Mouse (Mus musculus) forebrain, embryonic 10.5 days (tissue): ENCODE measurements around the gene Atp6v1a. TPM values are rescaled to one million over a fixed set of nuclear protein-coding genes. Genes with fewer than 3 reads are reported as not detected.

ENCODE experiments used
- DNase-seq: peaks from one replicate; pipeline ENCODE4 v3.0.0-alpha.2; 2017; ENCODE audit warnings: low spot score; ENCODE audit errors: extremely low spot score
- H3K27ac ChIP-seq: fragments of 300-500 bp; sonication (generic); 2 replicates; pipeline ENCODE4 v1.5.1; 2016; ENCODE audit warnings: mild to moderate bottlenecking
- H3K27me3 ChIP-seq: fragments of 300-500 bp; sonication (generic); 2 replicates; pipeline ENCODE4 v1.6.1; 2016; ENCODE audit warnings: mild to moderate bottlenecking; ENCODE audit not compliant: poor library complexity, severe bottlenecking
- H3K36me3 ChIP-seq: fragments of 300-500 bp; sonication (generic); replicated peaks from 2 replicates; pipeline ENCODE4 v1.6.1; 2016; ENCODE audit warnings: mild to moderate bottlenecking, moderate library complexity
- H3K4me1 ChIP-seq: fragments of 300-500 bp; sonication (generic); 2 replicates; pipeline ENCODE4 v1.6.1; 2016
- H3K4me3 ChIP-seq: fragments of 300-500 bp; sonication (generic); 2 replicates; pipeline ENCODE4 v1.5.1; 2016; ENCODE audit warnings: mild to moderate bottlenecking, moderate library complexity
- H3K9me3 ChIP-seq: fragments of 300-500 bp; sonication (generic); 2 replicates; pipeline ENCODE4 v1.6.1; 2016; ENCODE audit warnings: mild to moderate bottlenecking, moderate library complexity
- WGBS: fragments of 180-500 bp; shearing (Covaris S2); methylation state at CpG from one replicate; pipeline ENCODE4 v1.1.7; 2016; 5-methylcytosine and 5-hydroxymethylcytosine counted together
- polyA plus RNA-seq: library from polyadenylated mRNA; unstranded; fragments of >200 nt; fragmentation: Nextera tagmentation; extraction: Ambion mirVana; gene quantifications from 2 replicates; pipeline ENCODE4 v1.2.1, GENCODE M21; 2016

Gene Atp6v1a
- polyA plus RNA-seq, 1 experiment from 2014 or later = 42.0 TPM

DNA sequence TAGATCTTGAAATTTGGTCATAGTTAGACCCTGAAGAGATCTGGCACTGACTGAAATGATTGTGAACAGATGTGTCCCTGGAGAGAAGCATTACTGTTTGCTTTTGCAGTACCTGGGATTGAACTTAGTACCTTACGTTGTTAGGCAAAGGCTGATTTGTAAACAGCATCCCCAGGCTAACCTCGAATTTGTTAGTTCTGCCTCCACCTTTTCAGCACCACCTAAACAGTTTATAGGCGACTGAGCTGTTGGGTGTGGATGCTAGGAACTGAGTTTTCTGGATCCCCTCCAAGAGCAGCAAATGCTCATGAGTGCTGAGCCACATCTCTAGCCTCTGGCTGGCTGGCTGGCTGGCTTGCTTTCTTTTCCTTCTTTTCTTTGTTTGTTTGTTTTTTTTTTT is 25.7 kb upstream of the Atp6v1a start:
- WGBS = 65% methylated on average over 3 of the region's 3 CpGs
- no peaks in the 10 kb centered on the region for H3K27me3 ChIP-seq
- H3K36me3 ChIP-seq = peaks cover 24% of the 10 kb centered on the region
- no peak overlapping the region for H3K27ac ChIP-seq
- no peaks in the 10 kb centered on the region for H3K4me1 ChIP-seq
- no peak for DNase-seq
- H3K4me3 ChIP-seq = no peak overlapping the region
- H3K9me3 ChIP-seq = no peaks in the 10 kb centered on the region

DNA sequence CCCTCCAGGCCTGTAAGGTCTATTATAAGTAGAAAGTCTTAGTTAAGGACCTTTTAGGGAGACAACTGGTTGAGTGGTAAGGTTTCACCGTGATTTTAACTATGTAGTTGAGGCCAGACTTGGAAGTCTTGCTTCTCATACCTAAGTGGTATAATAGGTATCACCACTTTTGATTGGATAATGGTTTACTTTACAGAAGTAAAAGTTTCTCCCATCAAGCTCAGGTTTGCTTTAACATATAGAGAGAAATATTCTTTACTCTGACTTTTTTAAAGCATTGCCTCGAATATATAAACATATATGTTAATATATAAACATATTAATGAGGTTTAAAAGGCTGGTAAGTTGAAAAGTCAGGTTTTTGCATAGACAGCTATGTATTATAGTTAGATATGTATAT is 24.3 kb upstream of the Atp6v1a start:
- no peak overlapping the region for H3K4me3 ChIP-seq
- WGBS = 85% methylated on average over 2 of the region's 2 CpGs

DNA sequence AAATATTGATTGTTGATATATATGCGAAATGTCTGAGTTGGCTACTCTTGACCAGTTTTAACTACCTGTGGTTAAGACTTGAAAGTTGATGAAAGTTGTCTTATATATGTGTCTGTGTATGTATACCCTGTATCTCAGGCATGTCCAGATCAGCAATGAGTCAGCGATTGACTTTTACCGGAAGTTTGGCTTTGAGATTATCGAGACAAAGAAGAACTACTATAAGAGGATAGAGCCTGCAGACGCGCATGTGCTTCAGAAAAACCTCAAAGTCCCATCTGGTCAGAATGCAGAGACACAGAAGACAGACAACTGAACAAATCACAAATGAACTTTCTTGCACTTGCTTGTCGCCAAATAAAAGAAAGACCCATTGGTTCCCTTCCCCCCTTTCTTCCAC is 19.8 kb upstream of the Atp6v1a start:
- WGBS = 98% methylated on average over 7 of the region's 7 CpGs
- Histone ChIP-seq H3K4me3 (no peak overlapping the region), H3K9me3 (no peaks in the 10 kb centered on the region), H3K27me3 (no peaks in the 10 kb centered on the region), H3K27ac (no peak overlapping the region), H3K36me3 (peaks cover 65% of the 10 kb centered on the region), H3K4me1 (no peaks in the 10 kb centered on the region)
- no peak for DNase-seq

More for the DNA sequence above, 24.3 kb upstream of the Atp6v1a start:
- Histone ChIP-seq H3K36me3 (peaks cover 38% of the 10 kb centered on the region), H3K27me3 (no peaks in the 10 kb centered on the region), H3K27ac (no peak overlapping the region), H3K9me3 (no peaks in the 10 kb centered on the region), H3K4me1 (no peaks in the 10 kb centered on the region)
- DNase-seq = no peak

DNA sequence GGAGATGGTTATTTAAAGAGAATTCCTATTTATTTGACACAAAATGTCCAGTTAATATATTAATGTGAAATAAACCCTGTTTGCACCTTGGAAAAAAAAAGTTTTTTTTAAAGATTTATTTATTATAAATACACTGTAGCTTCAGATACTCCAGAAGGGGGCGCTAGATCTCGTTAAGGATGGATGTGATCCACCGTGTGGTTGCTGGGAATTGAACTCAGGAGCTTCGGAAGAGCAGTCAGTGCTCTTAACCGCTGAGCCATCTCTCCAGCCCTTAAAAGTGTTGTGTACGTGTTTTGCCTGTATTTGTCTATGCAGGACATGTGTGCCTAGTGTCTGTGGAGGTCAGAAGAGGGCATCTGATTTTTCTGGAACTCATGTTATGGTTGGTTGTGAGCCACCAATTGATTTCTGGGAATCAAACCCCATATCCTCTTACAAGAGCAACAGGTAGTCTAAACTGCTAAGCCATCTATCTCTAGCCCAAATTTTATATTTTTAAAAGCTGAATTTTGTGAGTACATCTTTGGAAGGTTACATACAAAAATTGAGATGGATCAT is 15.1 kb upstream of the Atp6v1a start:
- Histone ChIP-seq H3K9me3 (no peaks in the 10 kb centered on the region), H3K36me3 (peaks cover 38% of the 10 kb centered on the region), H3K4me1 (no peaks in the 10 kb centered on the region), H3K27ac (no peak overlapping the region), H3K4me3 (no peak overlapping the region), H3K27me3 (no peaks in the 10 kb centered on the region)
- WGBS = 72% methylated on average over 6 of the region's 6 CpGs
- no peak for DNase-seq

DNA sequence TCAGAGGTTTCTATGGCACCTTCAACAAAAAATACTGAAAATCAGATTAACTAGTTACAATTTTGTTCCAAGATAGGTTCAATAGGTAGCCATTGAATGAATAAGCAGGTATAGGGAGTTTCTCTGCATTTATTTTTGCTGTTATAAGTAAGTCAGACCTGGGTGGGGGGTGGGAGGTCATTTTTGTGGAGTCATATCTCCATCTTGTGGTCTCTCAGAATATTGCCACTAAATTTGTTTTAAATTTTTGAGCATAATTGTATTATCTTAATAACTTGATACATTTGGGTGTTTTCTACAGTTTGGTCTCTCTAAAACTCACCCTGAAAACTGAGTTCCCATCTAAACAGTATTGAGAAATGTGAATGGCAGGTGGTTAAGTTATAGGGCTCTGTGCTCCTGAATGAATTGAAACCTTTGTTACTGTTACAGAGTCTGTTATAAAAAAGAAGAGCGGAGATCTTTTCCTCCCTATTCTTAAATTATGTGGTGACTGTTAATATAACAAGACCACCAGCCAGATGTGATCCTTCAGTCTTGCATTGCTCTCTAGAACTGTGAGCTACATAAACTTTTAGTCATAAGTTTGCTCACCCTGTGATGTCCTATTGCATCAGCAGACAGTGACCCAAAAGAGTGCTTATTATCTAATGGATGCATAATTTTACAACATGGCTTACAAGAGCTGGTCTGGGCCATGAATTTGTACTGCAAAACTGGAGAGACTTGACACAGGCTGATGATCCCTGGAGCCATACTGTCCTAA is 9.7 kb upstream of the Atp6v1a start:
- H3K9me3 ChIP-seq = no peaks in the 10 kb centered on the region
- peaks cover 14% of the 10 kb centered on the region for H3K36me3 ChIP-seq
- 93% methylated on average over 1 of the region's 1 CpGs for WGBS
- H3K4me1 ChIP-seq = no peaks in the 10 kb centered on the region
- no peaks in the 10 kb centered on the region for H3K27me3 ChIP-seq
- H3K27ac ChIP-seq = no peak overlapping the region
- no peak overlapping the region for H3K4me3 ChIP-seq
- no peak for DNase-seq

DNA sequence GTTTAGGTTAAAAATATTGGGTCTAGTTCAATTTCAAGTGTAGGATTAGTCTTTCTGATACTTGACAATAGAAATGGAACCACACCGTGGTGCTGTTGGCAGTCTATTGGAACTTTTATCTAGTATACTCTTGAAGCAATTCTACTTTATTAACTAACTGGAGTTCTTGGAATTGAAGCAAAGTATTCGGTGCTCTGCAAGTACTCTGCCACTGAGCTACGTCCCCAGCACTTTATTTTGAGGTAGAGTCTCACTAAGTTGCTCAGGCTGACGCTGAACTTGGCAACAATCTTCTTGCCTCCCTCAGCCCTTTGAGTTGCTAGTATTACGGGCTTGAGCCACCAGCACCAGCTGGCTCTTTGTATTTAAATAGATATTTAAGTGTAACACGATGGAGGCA is 2.0 kb upstream of the Atp6v1a start:
- no peak for DNase-seq
- Histone ChIP-seq H3K27ac (no peak overlapping the region), H3K9me3 (no peaks in the 10 kb centered on the region), H3K36me3 (peaks cover 11% of the 10 kb centered on the region), H3K27me3 (no peaks in the 10 kb centered on the region), H3K4me1 (peaks cover 22% of the 10 kb centered on the region), H3K4me3 (peak overlapping the region; percentile 93)
- WGBS = 79% methylated on average over 6 of the region's 6 CpGs

DNA sequence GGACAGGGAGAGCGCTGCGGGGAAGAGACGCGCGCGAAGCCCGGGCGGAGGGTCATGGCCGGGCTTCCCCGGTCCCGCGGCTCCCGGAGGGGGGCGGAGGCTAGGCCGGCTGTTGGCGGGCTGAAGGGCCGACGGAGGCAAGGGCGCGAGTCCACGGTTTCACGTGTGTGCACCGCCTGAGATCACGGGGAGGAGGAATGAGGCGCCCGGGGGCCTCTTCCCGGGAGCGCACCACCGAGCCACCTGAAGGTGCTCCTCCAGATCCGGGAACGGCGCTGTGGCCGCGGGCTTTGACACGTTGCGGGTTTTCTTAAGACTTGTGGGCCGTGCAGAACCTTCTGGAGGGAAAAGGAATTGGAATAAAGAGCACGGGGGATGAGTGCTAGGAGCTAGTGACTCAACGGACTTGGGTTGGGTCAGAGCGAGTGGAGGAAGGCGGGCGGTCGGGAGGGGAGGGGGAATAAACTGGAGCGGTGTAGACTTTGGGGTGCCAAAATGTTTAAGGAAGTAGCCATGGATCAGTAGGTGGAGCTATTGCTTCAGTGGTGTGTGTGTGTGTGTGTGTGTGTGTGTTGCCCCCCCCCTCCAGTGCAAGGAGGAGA is 782 bp upstream of the Atp6v1a start:
- Histone ChIP-seq H3K9me3 (no peaks in the 10 kb centered on the region), H3K4me3 (peak overlapping the region; percentile 93), H3K4me1 (peaks cover 22% of the 10 kb centered on the region), H3K27ac (peak overlapping the region; percentile 97), H3K27me3 (no peaks in the 10 kb centered on the region), H3K36me3 (peaks cover 6% of the 10 kb centered on the region)
- under 1% methylated on average over 44 of the region's 44 CpGs for WGBS
- peak; percentile 64 for DNase-seq

DNA sequence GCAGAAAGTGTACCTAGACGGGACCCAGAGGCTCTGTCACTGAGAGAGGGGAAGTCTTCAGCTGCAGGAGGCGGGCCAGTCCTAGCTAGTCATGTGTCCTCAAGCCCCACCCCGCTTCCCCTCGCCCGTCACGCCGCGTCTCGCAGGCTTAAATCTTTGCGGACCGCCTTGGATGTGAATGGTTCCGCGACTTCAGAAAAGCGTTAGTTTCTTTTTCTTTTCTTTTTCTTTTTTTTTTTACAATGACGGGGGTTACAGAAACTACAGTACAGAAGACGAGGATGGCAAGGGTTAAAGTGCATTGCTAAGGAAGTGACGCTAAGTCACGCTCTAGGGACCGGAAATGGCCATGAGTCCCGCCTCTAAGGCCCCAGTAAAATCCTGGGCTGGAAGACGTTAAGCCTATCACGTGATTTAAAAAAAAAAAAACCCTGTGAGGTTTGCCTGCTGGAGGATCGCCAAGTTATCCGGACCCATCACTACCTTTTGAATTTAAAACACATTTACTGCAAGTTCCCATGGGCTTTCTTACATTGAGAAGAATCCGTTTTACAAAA is 448 bp downstream of the Atp6v1a start:
- H3K4me1 ChIP-seq = peaks cover 22% of the 10 kb centered on the region
- peak; percentile 83 for DNase-seq
- H3K4me3 ChIP-seq = peak overlapping the region; percentile 93
- WGBS = under 1% methylated on average over 25 of the region's 25 CpGs
- no peaks in the 10 kb centered on the region for H3K36me3 ChIP-seq
- no peaks in the 10 kb centered on the region for H3K9me3 ChIP-seq
- peak overlapping the region; percentile 97 for H3K27ac ChIP-seq
- H3K27me3 ChIP-seq = no peaks in the 10 kb centered on the region

DNA sequence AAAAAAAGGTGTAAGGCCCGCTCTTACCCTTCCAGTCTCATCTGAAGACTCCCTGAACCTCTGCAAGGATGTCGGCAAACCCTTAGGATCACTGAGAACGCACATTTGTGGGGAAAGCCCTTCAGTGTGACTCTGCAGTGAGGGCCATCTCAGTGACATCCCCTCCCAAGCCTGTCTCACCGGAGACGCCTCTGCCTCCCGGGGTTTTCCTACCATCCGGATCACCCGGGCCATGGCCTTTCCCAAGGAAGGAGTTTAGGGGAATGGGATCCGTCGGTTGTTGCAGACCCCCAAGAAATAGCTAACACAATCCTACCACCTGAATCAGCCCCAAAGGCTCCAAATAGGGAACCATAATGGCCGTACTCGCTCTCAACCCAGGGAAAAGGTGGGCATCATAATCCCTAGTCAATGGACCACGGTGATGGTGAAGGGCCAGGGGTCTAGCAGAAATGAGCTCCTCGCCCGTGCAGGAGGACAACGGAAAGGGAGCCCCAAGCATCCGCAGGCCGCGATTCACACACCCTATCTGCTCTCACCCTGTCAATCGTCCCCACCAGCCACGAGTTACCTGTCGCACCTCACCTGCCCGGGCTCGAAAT is 1.0 kb downstream of the Atp6v1a start:
- Histone ChIP-seq H3K4me3 (peak overlapping the region; percentile 93), H3K9me3 (no peaks in the 10 kb centered on the region), H3K4me1 (peaks cover 22% of the 10 kb centered on the region), H3K27me3 (no peaks in the 10 kb centered on the region), H3K27ac (peak overlapping the region; percentile 97), H3K36me3 (no peaks in the 10 kb centered on the region)
- 2% methylated on average over 24 of the region's 24 CpGs for WGBS
- no peak for DNase-seq

DNA sequence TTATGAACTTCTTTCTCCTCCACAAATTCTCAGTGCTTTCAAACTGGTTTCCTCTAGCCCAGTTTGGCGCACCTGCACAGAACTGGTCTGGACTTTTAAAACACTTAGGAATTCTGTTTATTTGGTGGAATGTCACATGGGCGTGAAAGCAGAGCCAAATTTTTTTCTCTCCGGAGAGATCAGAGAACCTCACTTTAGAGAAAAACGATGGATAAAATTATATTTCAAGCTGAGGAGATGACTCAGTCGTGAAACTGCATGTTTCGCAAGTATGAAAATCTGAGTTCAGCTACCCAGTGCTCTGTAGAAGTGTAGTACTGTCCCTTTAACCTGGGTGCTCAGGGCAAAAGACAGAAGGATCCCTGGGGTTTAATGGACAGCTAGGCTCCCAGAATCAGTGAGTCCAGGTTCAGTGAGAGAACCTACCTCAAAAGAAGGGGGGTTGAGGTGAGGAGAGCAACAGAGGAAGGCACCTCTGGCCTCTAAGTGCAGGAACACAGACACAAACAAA is 2.9 kb downstream of the Atp6v1a start:
- DNase-seq = no peak
- peaks cover 19% of the 10 kb centered on the region for H3K4me1 ChIP-seq
- no peak overlapping the region for H3K4me3 ChIP-seq
- no peak overlapping the region for H3K27ac ChIP-seq
- WGBS = 92% methylated on average over 6 of the region's 6 CpGs
- H3K9me3 ChIP-seq = no peaks in the 10 kb centered on the region
- no peaks in the 10 kb centered on the region for H3K27me3 ChIP-seq
- no peaks in the 10 kb centered on the region for H3K36me3 ChIP-seq

DNA sequence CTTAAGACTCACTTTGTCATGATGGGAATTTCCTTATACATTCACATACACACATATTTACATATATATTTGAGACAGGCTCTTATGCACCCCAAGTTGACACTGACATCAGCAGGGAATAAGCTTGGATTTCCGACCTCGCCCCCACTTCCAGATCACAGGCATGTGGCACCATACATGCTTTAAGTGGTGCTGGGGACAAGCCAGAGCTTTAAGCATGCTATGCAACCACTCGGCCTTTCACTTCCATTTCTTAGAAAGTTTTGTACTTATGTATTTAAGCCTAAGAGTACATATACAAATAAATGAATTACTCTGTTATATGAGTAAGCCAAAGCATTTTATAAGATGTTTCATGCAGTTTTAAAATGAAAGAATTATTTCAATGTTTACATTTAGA is 6.3 kb downstream of the Atp6v1a start:
- DNase-seq = no peak
- Histone ChIP-seq H3K27ac (no peak overlapping the region), H3K4me3 (no peak overlapping the region), H3K27me3 (no peaks in the 10 kb centered on the region), H3K4me1 (peaks cover 9% of the 10 kb centered on the region), H3K9me3 (no peaks in the 10 kb centered on the region), H3K36me3 (no peaks in the 10 kb centered on the region)
- WGBS = 82% methylated on average over 3 of the region's 3 CpGs

DNA sequence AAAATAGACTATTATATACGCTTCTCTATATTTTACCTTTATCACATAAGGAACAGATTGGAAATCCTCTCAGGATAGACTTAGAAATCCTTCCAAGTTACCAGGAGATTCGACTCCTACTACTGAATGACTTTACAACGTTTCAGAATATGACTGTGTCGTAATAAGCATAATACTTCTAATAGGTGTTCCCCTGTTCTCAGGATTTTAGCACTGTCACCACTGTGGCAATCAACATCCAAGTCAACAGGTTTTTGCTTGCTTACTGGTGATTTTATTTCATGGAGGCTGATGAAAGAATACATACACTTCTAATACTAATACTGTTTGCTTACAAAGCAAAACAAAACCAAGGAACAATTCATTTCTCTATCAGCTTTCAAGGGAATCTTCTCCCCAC is 7.2 kb downstream of the Atp6v1a start:
- H3K4me3 ChIP-seq = no peak overlapping the region
- H3K27me3 ChIP-seq = no peaks in the 10 kb centered on the region
- no peaks in the 10 kb centered on the region for H3K36me3 ChIP-seq
- H3K9me3 ChIP-seq = no peaks in the 10 kb centered on the region
- H3K4me1 ChIP-seq = no peaks in the 10 kb centered on the region; the same call in 1 of the 2 replicates
- no peak for DNase-seq
- H3K27ac ChIP-seq = no peak overlapping the region
- 89% methylated on average over 4 of the region's 4 CpGs for WGBS
